Mouse (Mus musculus): ENCODE measurements at regions not wholly inside any gene's neighbourhood (a gene's known extent, or its start where the extent isn't known, plus 50 kb on each side); places are given as distances from the start of the nearest gene placed in this dataset.

GRCm38 (mm10) chr5:26573446-26573845 is 243.6 kb upstream of the Dpp6 start:
- no peak overlapping the region for H3K9ac ChIP-seq (ENCODE audit: control insufficient read depth, low read depth, low read length, poor library complexity, severe bottlenecking)
- H3K36me3 ChIP-seq (ENCODE audit: control insufficient read depth in 1 of 2, insufficient read depth in 2 of 2, low read length in 2 of 2) = no peaks in the 10 kb centered on the region
- H3K79me2 ChIP-seq (ENCODE audit: control insufficient read depth, insufficient read depth, low read length, poor library complexity) = no peaks in the 10 kb centered on the region
- no peak overlapping the region for H3K4me3 ChIP-seq (ENCODE audit: control insufficient read depth in 1 of 2, insufficient read depth in 1 of 2, low read depth in 2 of 2, low read length in 2 of 2)
- H3K4me1 ChIP-seq (ENCODE audit: control insufficient read depth in 1 of 2, insufficient read depth in 2 of 2, low read length in 2 of 2) = no peaks in the 10 kb centered on the region
- no peaks in the 10 kb centered on the region for H3K27me3 ChIP-seq (ENCODE audit: control insufficient read depth in 1 of 2, insufficient read depth in 2 of 2, low read length in 2 of 2)
- no peak overlapping the region for H3K27ac ChIP-seq (ENCODE audit: control insufficient read depth, low read depth, low read length)
- TF ChIP-seq UBTF (IDR thresholded peaks at IDR 0.05; ENCODE audit: borderline replicate concordance, insufficient read depth, low read depth, low read length) (no peak), ZKSCAN1 (IDR thresholded peaks at IDR 0.05; ENCODE audit: low read depth, low read length) (no peak), RCOR1 (IDR thresholded peaks at IDR 0.05; ENCODE audit: low read depth, low read length) (no peak), MYB (IDR thresholded peaks at IDR 0.05; ENCODE audit: low read depth, low read length) (no peak), MAFK (IDR thresholded peaks at IDR 0.05; ENCODE audit: borderline replicate concordance, low read depth, low read length) (no peak), POLR2AphosphoS5 (IDR thresholded peaks at IDR 0.05; ENCODE audit: borderline replicate concordance, low read depth, low read length) (no peak), ETS1 (IDR thresholded peaks at IDR 0.05; ENCODE audit: low read depth, low read length) (no peak), USF1 (IDR thresholded peaks at IDR 0.05; ENCODE audit: low read depth, low read length) (no peak), USF2 (IDR thresholded peaks at IDR 0.05; ENCODE audit: borderline replicate concordance in 1 of 2, insufficient read depth in 1 of 2, low read depth in 1 of 2, low read length in 2 of 2) (no peak), POLR2A (IDR thresholded peaks at IDR 0.05; ENCODE audit: control insufficient read depth in 1 of 2, insufficient read depth in 1 of 2, low read depth in 1 of 2, low read length in 2 of 2, poor library complexity in 1 of 2) (no peak), MEF2A (IDR thresholded peaks at IDR 0.05; ENCODE audit: extremely low read depth, insufficient replicate concordance, low read depth, low read length, poor library complexity, severe bottlenecking) (no peak), MAX (IDR thresholded peaks at IDR 0.05; ENCODE audit: low read length) (no peak), JUND (IDR thresholded peaks at IDR 0.05; ENCODE audit: low read depth, low read length) (no peak), ZC3H11A (IDR thresholded peaks at IDR 0.05; ENCODE audit: low read depth, low read length) (no peak), CTCF (IDR thresholded peaks at IDR 0.05 in 2 of 3, conservative IDR thresholded peaks at IDR 0.05 in 1 of 3; ENCODE audit: control insufficient read depth in 1 of 3, insufficient read depth in 1 of 3, low read depth in 2 of 3, low read length in 3 of 3, poor library complexity in 1 of 3, severe bottlenecking in 1 of 3) (no peak), ZMIZ1 (IDR thresholded peaks at IDR 0.05; ENCODE audit: low read depth, low read length) (no peak)
- DNase-seq (ENCODE audit: low read depth, low spot score) = no peak
- H3K9me3 ChIP-seq (replicated peaks; ENCODE audit: insufficient read depth, low read length) = no peaks in the 10 kb centered on the region

- no peaks in the 10 kb centered on the region for H3K36me3 ChIP-seq (ENCODE audit: control insufficient read depth in 1 of 2, insufficient read depth in 2 of 2, low read length in 2 of 2)
- no peak overlapping the region for H3K9ac ChIP-seq (ENCODE audit: control insufficient read depth, low read depth, low read length, poor library complexity, severe bottlenecking)
- no peak for TF ChIP-seq SMC3 (IDR thresholded peaks at IDR 0.05; ENCODE audit: low read depth, low read length)
- H3K4me1 ChIP-seq (ENCODE audit: control insufficient read depth in 1 of 2, insufficient read depth in 2 of 2, low read length in 2 of 2) = no peaks in the 10 kb centered on the region
- no peaks in the 10 kb centered on the region for H3K9me3 ChIP-seq (replicated peaks; ENCODE audit: insufficient read depth, low read length)
- H3K27me3 ChIP-seq (ENCODE audit: control insufficient read depth in 1 of 2, insufficient read depth in 2 of 2, low read length in 2 of 2) = no peaks in the 10 kb centered on the region
- no peak overlapping the region for H3K27ac ChIP-seq (ENCODE audit: control insufficient read depth, low read depth, low read length)
- no peak for DNase-seq (ENCODE audit: low read depth, low spot score)
- no peak overlapping the region for H3K4me3 ChIP-seq (ENCODE audit: control insufficient read depth in 1 of 2, insufficient read depth in 1 of 2, low read depth in 2 of 2, low read length in 2 of 2)
- H3K79me2 ChIP-seq (ENCODE audit: control insufficient read depth, insufficient read depth, low read length, poor library complexity) = no peaks in the 10 kb centered on the region
These were observed 230.9 kb upstream of the Dpp6 start for GRCm38 (mm10) chr5:26586108-26586507.
